Mouse (Mus musculus) forebrain, embryonic 13.5 days (tissue): ENCODE measurements at regions not wholly inside any gene's neighbourhood (a gene's known extent, or its start where the extent isn't known, plus 50 kb on each side); places are given as distances from the start of the nearest gene placed in this dataset.
"Not testable (repeated sequence)": the region's sequence is repeated elsewhere in the genome, so short reads cannot be mapped to it uniquely, and the experiment has no call there.

Experiments
- ATAC-seq: fragments of 200-750 bp; cut with Nextera tagmentation; 2 replicates; pipeline ENCODE4 v1.8.0; 2017
- H3K27ac ChIP-seq: fragments of 300-500 bp; sonication (generic); 2 replicates; pipeline ENCODE4 v1.5.1; 2015; ENCODE audit warnings: inconsistent platforms, mild to moderate bottlenecking, moderate library complexity
- H3K27me3 ChIP-seq: fragments of 300-500 bp; sonication (generic); 2 replicates; pipeline ENCODE4 v1.6.1; 2015; ENCODE audit warnings: mild to moderate bottlenecking, inconsistent platforms
- H3K36me3 ChIP-seq: fragments of 300-500 bp; sonication (generic); 2 replicates; pipeline ENCODE4 v1.6.1; 2015; ENCODE audit warnings: mild to moderate bottlenecking, inconsistent platforms; ENCODE audit not compliant: poor library complexity, severe bottlenecking
- H3K4me1 ChIP-seq: fragments of 300-500 bp; sonication (generic); 2 replicates; pipeline ENCODE4 v1.6.1; 2015; ENCODE audit warnings: inconsistent platforms
- H3K4me2 ChIP-seq: fragments of 300-500 bp; sonication (generic); 2 replicates; pipeline ENCODE4 v1.6.1; 2015; ENCODE audit warnings: inconsistent platforms, mild to moderate bottlenecking, moderate library complexity
- H3K4me3 ChIP-seq: fragments of 300-500 bp; sonication (generic); 2 replicates; pipeline ENCODE4 v1.5.1; 2015; ENCODE audit warnings: mild to moderate bottlenecking, inconsistent platforms
- H3K9ac ChIP-seq: fragments of 300-500 bp; sonication (generic); 2 replicates; pipeline ENCODE4 v1.6.1; 2015; ENCODE audit warnings: mild to moderate bottlenecking, inconsistent platforms
- H3K9me3 ChIP-seq: fragments of 300-500 bp; sonication (generic); replicated peaks from 2 replicates; pipeline ENCODE4 v1.6.1; 2016; ENCODE audit warnings: inconsistent platforms
- WGBS: fragments of 180-500 bp; shearing (Covaris S2); methylation state at CpG from one replicate; pipeline ENCODE4 v1.1.7; 2015; 5-methylcytosine and 5-hydroxymethylcytosine counted together

- peaks cover 8% of the 10 kb centered on the region; the same call in 1 of the 2 replicates for H3K9me3 ChIP-seq
- no peaks in the 10 kb centered on the region for H3K27me3 ChIP-seq
- no peak for ATAC-seq
- no peak overlapping the region for H3K4me2 ChIP-seq
- WGBS = 88% methylated on average over 4 of the region's 4 CpGs
- no peaks in the 10 kb centered on the region for H3K4me1 ChIP-seq
- H3K4me3 ChIP-seq = no peak overlapping the region
- H3K27ac ChIP-seq = no peak overlapping the region
- no peak overlapping the region for H3K9ac ChIP-seq
- no peaks in the 10 kb centered on the region for H3K36me3 ChIP-seq
Measured at GRCm38 (mm10) chr5:148661120-148661519, 108.5 kb upstream of the Ubl3 start.

GRCm38 (mm10) chr5:148657936-148658640 lies 105.5 kb upstream of the Ubl3 start:
- no peaks in the 10 kb centered on the region for H3K4me1 ChIP-seq
- H3K4me2 ChIP-seq = no peak overlapping the region
- H3K27me3 ChIP-seq = no peaks in the 10 kb centered on the region
- no peak overlapping the region for H3K9ac ChIP-seq
- no peak overlapping the region for H3K27ac ChIP-seq
- no peak overlapping the region for H3K4me3 ChIP-seq
- no peak for ATAC-seq
- peaks cover 8% of the 10 kb centered on the region; the same call in 1 of the 2 replicates for H3K9me3 ChIP-seq
- WGBS = 66% methylated on average over 4 of the region's 4 CpGs
- H3K36me3 ChIP-seq = no peaks in the 10 kb centered on the region

GRCm38 (mm10) chr5:148652525-148653243 lies 100.1 kb upstream of the Ubl3 start:
- Histone ChIP-seq H3K4me2 (no peak overlapping the region), H3K9ac (no peak overlapping the region), H3K36me3 (no peaks in the 10 kb centered on the region), H3K27ac (no peak overlapping the region), H3K4me3 (no peak overlapping the region), H3K4me1 (0 out of 2 replicates have a peak, but pooled peaks cover 3% of the 10 kb centered on the region), H3K27me3 (no peaks in the 10 kb centered on the region), H3K9me3 (no peaks in the 10 kb centered on the region)
- 63% methylated on average over 6 of the region's 7 CpGs for WGBS
- no peak for ATAC-seq

DNA sequence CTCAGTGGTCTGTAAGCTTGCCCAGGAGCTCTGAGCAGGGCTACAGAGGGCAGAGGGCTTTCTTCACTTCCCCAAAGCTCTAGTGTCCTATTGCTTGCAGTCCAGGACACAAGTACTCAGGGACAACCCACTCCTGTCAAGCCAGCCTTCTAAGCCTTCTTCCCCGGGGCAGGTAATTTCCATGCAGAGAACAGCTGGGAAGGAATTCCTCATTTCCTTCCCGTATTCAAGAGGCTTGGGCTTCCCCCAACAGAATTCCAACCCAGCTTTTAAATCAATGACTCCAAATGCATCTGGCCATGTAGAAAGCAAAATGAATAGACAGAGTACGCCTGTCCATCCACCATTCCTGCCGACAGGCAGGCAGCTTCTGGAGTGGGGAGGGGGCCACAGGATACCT lies 99.1 kb upstream of the Ubl3 start:
- Histone ChIP-seq H3K36me3 (no peaks in the 10 kb centered on the region), H3K9me3 (no peaks in the 10 kb centered on the region), H3K4me1 (0 out of 2 replicates have a peak, but pooled peaks cover 3% of the 10 kb centered on the region), H3K9ac (no peak overlapping the region), H3K4me2 (no peak overlapping the region), H3K27ac (no peak overlapping the region), H3K4me3 (no peak overlapping the region), H3K27me3 (no peaks in the 10 kb centered on the region)
- ATAC-seq = no peak
- 68% methylated on average over 4 of the region's 4 CpGs for WGBS

DNA sequence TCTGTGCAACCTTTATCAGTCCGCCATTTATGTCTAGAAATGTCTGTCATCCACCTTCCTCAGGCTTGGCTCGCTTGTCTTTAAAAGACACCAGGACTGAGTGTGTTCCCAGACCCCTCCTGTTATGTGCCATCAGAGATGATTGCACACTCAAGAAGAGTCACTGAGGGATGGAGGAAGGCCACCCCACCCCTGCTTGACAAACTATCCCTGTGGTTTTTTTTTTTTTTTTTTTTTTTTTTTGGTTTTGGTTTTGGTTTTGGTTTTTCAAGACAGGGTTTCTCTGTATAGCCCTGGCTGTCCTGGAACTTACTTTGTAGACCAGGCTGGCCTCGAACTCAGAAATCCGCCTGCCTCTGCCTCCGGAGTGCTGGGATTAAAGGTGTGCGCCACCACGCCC lies 97.0 kb upstream of the Ubl3 start:
- H3K9me3 ChIP-seq, ATAC-seq: not testable (repeated sequence)
- 95% methylated on average over 7 of the region's 7 CpGs for WGBS

GRCm38 (mm10) chr5:148649123-148649522 lies 96.5 kb upstream of the Ubl3 start:
- no peak for ATAC-seq
- H3K4me3 ChIP-seq = no peak overlapping the region
- 70% methylated on average over 9 of the region's 9 CpGs for WGBS
- H3K9me3 ChIP-seq = no peaks in the 10 kb centered on the region; the same call in 1 of the 2 replicates
- H3K27ac ChIP-seq = no peak overlapping the region
- H3K9ac ChIP-seq = no peak overlapping the region
- no peak overlapping the region for H3K4me2 ChIP-seq
- H3K27me3 ChIP-seq = no peaks in the 10 kb centered on the region
- no peaks in the 10 kb centered on the region for H3K36me3 ChIP-seq
- peaks cover 3% of the 10 kb centered on the region; the same call in 1 of the 2 replicates for H3K4me1 ChIP-seq

More for the DNA sequence above, 97.0 kb upstream of the Ubl3 start:
- H3K4me1 ChIP-seq, H3K9ac ChIP-seq, H3K27ac ChIP-seq, H3K4me2 ChIP-seq, H3K4me3 ChIP-seq, H3K27me3 ChIP-seq, H3K36me3 ChIP-seq: not testable (repeated sequence)

- no peaks in the 10 kb centered on the region for H3K27me3 ChIP-seq
- 51% methylated on average over 2 of the region's 2 CpGs for WGBS
- H3K36me3 ChIP-seq = no peaks in the 10 kb centered on the region
- no peak overlapping the region for H3K4me3 ChIP-seq
- H3K9me3 ChIP-seq = no peaks in the 10 kb centered on the region; the same call in 1 of the 2 replicates
- H3K9ac ChIP-seq = no peak overlapping the region
- no peak for ATAC-seq
- peaks cover 3% of the 10 kb centered on the region; the same call in 1 of the 2 replicates for H3K4me1 ChIP-seq
- no peak overlapping the region for H3K27ac ChIP-seq
- H3K4me2 ChIP-seq = no peak overlapping the region
Measured at GRCm38 (mm10) chr5:148647644-148648043, 95.1 kb upstream of the Ubl3 start.

DNA sequence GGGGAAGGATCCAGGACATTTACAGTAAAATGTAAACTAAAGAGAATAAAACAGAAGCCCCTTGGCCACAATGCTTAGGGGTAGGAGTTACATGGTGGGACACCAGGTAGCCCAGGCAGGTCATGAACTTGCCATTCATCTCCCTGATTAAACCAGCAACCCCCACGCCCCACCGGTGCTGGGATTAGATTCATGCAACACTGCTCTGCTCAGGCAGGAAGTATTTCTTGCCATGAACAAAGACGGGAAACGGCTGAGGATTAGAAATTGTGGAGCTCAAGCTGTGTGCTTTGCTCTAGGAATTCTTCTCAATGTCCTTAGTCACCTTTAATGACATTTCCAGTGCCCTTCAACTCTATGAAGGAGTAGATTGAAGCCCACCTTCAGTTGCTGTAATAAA lies 93.2 kb upstream of the Ubl3 start:
- no peaks in the 10 kb centered on the region for H3K27me3 ChIP-seq
- H3K36me3 ChIP-seq = no peaks in the 10 kb centered on the region
- WGBS = 46% methylated on average over 4 of the region's 4 CpGs
- no peak overlapping the region for H3K4me2 ChIP-seq
- ATAC-seq = no peak
- H3K4me1 ChIP-seq = peaks cover 5% of the 10 kb centered on the region; the same call in 1 of the 2 replicates
- H3K4me3 ChIP-seq = no peak overlapping the region
- H3K9ac ChIP-seq = no peak overlapping the region
- H3K27ac ChIP-seq = no peak overlapping the region
- no peaks in the 10 kb centered on the region; the same call in 1 of the 2 replicates for H3K9me3 ChIP-seq

- Histone ChIP-seq H3K4me1 (peaks cover 5% of the 10 kb centered on the region; the same call in 1 of the 2 replicates), H3K9ac (no peak overlapping the region), H3K27me3 (no peaks in the 10 kb centered on the region), H3K36me3 (no peaks in the 10 kb centered on the region), H3K9me3 (no peaks in the 10 kb centered on the region; the same call in 1 of the 2 replicates), H3K4me2 (no peak overlapping the region), H3K4me3 (no peak overlapping the region), H3K27ac (no peak overlapping the region)
- no peak for ATAC-seq
- WGBS = 87% methylated on average over 10 of the region's 10 CpGs
Measured at GRCm38 (mm10) chr5:148645191-148645681, 92.6 kb upstream of the Ubl3 start.

GRCm38 (mm10) chr5:148644345-148644744 lies 91.8 kb upstream of the Ubl3 start:
- Histone ChIP-seq H3K36me3 (no peaks in the 10 kb centered on the region), H3K9me3 (no peaks in the 10 kb centered on the region; the same call in 1 of the 2 replicates), H3K4me3 (no peak overlapping the region), H3K4me2 (no peak overlapping the region), H3K9ac (no peak overlapping the region), H3K4me1 (peaks cover 5% of the 10 kb centered on the region; the same call in 1 of the 2 replicates), H3K27ac (no peak overlapping the region), H3K27me3 (no peaks in the 10 kb centered on the region)
- 94% methylated on average over 7 of the region's 7 CpGs for WGBS
- no peak for ATAC-seq

DNA sequence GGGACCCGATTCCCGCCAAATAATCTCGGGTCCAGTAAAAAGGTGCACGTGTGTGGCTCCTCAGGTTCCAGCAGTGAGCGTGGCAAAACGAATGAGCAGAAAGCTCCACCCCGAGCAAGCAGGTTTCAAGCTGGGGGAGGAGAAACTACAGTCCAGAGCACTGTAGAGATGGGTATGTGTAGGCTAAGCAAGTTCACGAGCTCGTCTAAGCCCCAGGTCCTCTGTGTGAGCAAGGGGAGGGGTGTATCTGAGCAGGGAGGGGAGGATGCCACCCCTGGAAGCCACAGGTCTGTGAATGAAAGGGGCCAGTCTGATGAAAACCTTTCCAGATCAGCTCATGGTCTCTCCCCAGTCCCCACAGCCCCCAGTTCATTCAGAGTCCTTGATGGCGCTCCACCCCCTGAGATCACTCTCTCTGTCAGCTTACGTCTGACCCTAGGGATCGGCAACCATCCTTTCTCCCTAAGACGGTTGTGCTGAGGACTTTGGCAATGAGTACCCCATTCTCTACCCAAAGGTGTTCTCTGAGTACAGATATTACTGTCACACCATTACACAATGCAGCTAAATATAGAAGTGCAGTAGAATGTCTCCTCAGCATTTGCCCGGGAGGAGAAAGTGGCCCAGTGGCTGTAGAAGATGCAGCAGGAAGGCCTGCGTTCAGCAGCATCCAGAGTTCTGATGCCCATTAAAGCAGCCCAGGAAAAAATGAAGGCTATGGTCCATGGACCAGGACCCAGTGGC lies 89.2 kb upstream of the Ubl3 start:
- WGBS = 41% methylated on average over 15 of the region's 15 CpGs
- Histone ChIP-seq H3K9ac (no peak overlapping the region), H3K4me2 (no peak overlapping the region), H3K36me3 (no peaks in the 10 kb centered on the region), H3K9me3 (no peaks in the 10 kb centered on the region; the same call in 1 of the 2 replicates), H3K4me1 (peaks cover 2% of the 10 kb centered on the region; the same call in 1 of the 2 replicates), H3K27ac (no peak overlapping the region), H3K4me3 (no peak overlapping the region), H3K27me3 (no peaks in the 10 kb centered on the region)
- no peak for ATAC-seq
